Mouse (Mus musculus): ENCODE data around the gene Psmb4. TPM values are rescaled to one million over a fixed set of nuclear protein-coding genes. Genes with fewer than 3 reads are reported as not detected.
"Not testable (repeated sequence)": the region's sequence is repeated elsewhere in the genome, so short reads cannot be mapped to it uniquely, and the experiment has no call there.

Gene Psmb4
- polyA plus RNA-seq, 1 experiment from 2014 or later = 138 TPM

DNA sequence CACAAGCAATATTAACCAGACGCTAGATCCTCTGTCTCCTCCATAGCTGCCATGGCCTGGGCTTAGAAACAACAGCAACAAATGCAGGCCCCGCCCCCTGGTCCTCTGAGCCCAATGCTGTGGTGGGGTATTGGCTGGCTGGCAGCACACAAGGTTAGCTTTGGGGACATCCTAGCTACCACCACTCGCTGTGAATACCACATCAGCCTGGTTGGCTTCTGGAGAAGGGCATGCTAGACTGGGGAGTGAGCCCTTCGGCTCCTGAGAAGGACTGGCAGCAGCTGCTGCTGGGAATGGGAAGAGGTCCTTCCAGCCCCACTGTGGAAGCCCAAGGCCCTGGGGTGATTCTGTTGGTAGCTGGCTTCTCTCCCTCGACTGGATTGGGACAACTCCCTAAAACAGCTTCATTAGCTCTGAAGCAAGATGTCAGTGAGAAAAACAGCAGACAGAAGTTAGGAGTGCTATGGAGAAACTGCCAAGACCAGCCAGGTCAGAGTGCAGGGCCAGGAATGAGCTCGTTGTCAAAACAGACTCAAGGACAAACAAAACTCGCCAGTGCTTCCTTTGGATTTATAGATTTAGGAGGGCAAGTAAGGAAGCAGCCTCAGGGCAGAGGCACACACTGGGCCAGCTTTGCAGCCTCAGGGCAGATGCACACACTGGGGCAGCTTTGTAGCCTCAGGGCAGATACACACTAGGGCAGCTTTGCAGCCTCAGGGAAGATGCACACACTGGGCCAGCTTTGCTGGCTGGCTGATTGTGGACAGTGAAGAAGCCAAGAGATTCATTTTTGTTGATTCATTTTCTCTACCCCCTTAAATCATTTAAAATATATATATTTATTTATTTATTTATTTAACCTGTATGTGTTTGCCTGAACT lies 43.9 kb upstream of the Psmb4 start:
- not testable (repeated sequence) for H3K36me3 ChIP-seq (ENCODE audit: control insufficient read depth, insufficient read depth); H3K4me3 ChIP-seq (ENCODE audit: low read depth, low read length); H3K9me3 ChIP-seq (replicated peaks; ENCODE audit: control insufficient read depth, low read length); H3K4me2 ChIP-seq (ENCODE audit: low read depth, low read length); H3K27me3 ChIP-seq (ENCODE audit: control insufficient read depth, insufficient read depth, low read depth, low read length); ATAC-seq (ENCODE audit: low read depth); H3K9ac ChIP-seq (ENCODE audit: low read depth, low read length)
- Histone ChIP-seq H3K27ac (ENCODE audit: low read length) (peak overlapping the region; percentile 44; the same call in 1 of the 2 replicates), H3K4me1 (ENCODE audit: control insufficient read depth, low read depth, low read length) (peaks cover 41% of the 10 kb centered on the region)
- 63% methylated on average over 7 of the region's 7 CpGs for WGBS (ENCODE audit: insufficient replicate concordance)

DNA sequence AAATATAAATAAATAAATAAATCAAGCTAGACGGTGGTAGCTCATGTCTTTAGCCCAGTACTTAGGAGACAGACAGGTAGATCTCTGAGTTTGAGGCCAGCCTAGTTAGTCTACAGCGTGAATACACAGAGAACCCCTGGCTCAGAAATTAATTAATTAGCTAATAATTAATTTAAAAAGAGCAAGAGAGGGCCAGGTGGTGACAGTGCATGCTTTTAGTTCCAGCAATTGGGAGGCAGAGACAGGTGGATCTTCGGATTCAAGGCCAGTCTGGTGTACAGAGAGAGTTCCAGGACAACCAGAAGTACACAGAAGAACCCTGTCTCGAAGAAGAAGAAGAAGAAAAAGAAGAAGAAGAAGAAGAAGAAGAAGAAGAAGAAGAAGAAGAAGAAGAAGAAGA lies 42.2 kb upstream of the Psmb4 start:
- WGBS (ENCODE audit: insufficient replicate concordance) = 72% methylated on average over 4 of the region's 4 CpGs
- not testable (repeated sequence) for ATAC-seq (ENCODE audit: low read depth)
- peaks cover 40% of the 10 kb centered on the region for H3K4me1 ChIP-seq (ENCODE audit: control insufficient read depth, low read depth, low read length)

DNA sequence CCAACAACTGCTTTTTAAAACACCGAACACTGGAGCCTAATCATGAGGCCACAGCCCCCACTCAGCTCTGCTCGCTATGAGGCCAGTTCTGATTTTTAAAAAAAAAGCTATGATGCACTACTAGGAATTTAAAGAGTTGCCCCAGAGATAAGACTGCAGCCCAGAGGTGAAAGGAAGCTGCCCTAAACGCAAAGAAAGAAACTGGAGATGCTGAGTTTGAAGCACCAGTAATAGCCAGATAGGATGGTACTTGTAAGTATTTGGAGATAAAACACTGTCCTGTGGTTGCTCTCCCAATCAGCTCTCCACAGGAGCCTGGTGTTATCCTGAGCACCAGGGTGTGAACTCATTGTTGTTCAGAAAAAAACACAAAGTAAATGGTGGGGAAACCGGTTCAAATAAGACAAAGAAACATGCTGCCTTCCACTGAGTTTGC lies 39.6 kb upstream of the Psmb4 start:
- H3K4me2 ChIP-seq (ENCODE audit: low read depth, low read length); H3K9ac ChIP-seq (ENCODE audit: low read depth, low read length); H3K27me3 ChIP-seq (ENCODE audit: control insufficient read depth, insufficient read depth, low read depth, low read length); H3K9me3 ChIP-seq (replicated peaks; ENCODE audit: control insufficient read depth, low read length); H3K36me3 ChIP-seq (ENCODE audit: control insufficient read depth, insufficient read depth); H3K4me3 ChIP-seq (ENCODE audit: low read depth, low read length): not testable (repeated sequence)
- 16% methylated on average over 4 of the region's 4 CpGs for WGBS (ENCODE audit: insufficient replicate concordance)
- Histone ChIP-seq H3K4me1 (ENCODE audit: control insufficient read depth, low read depth, low read length) (peaks cover 26% of the 10 kb centered on the region), H3K27ac (ENCODE audit: low read length) (peak overlapping the region; percentile 60)
- ATAC-seq (ENCODE audit: low read depth) = peak; percentile 92

More for the DNA sequence above, 42.2 kb upstream of the Psmb4 start:
- H3K27me3 ChIP-seq (ENCODE audit: control insufficient read depth, insufficient read depth, low read depth, low read length); H3K9me3 ChIP-seq (replicated peaks; ENCODE audit: control insufficient read depth, low read length); H3K27ac ChIP-seq (ENCODE audit: low read length); H3K4me2 ChIP-seq (ENCODE audit: low read depth, low read length); H3K4me3 ChIP-seq (ENCODE audit: low read depth, low read length); H3K36me3 ChIP-seq (ENCODE audit: control insufficient read depth, insufficient read depth); H3K9ac ChIP-seq (ENCODE audit: low read depth, low read length): not testable (repeated sequence)

DNA sequence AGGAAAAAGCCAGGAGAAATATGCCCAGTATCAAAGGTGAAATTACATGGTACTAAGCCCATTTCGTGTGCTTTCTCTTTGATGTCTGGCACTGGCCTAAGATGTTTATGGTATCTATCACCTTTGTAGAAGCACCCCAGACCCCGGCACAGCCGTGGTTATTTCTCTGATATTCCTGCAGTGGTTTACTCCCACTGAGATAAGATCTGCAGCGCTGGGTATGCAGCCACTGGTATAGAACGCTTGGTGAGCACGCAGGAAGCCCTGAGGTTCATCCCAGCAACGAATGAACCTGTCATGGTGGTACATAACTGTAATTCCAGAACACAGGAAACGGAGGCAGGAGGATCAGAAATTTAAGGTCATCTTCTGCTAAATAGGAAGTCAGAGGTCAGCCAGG lies 37.9 kb upstream of the Psmb4 start:
- no peak overlapping the region for H3K4me3 ChIP-seq (ENCODE audit: low read depth, low read length)
- no peak for ATAC-seq (ENCODE audit: low read depth)
- no peak overlapping the region for H3K9ac ChIP-seq (ENCODE audit: low read depth, low read length)
- no peak overlapping the region for H3K4me2 ChIP-seq (ENCODE audit: low read depth, low read length)
- H3K9me3 ChIP-seq (replicated peaks; ENCODE audit: control insufficient read depth, low read length) = no peaks in the 10 kb centered on the region
- H3K27ac ChIP-seq (ENCODE audit: low read length) = no peak overlapping the region
- H3K4me1 ChIP-seq (ENCODE audit: control insufficient read depth, low read depth, low read length) = peaks cover 22% of the 10 kb centered on the region
- WGBS (ENCODE audit: insufficient replicate concordance) = 22% methylated on average over 8 of the region's 8 CpGs
- no peaks in the 10 kb centered on the region for H3K36me3 ChIP-seq (ENCODE audit: control insufficient read depth, insufficient read depth)
- no peaks in the 10 kb centered on the region for H3K27me3 ChIP-seq (ENCODE audit: control insufficient read depth, insufficient read depth, low read depth, low read length)

- 54% methylated on average over 3 of the region's 3 CpGs for WGBS (ENCODE audit: insufficient replicate concordance)
- Histone ChIP-seq H3K4me2 (ENCODE audit: low read depth, low read length) (no peak overlapping the region), H3K27ac (ENCODE audit: low read length) (no peak overlapping the region), H3K36me3 (ENCODE audit: control insufficient read depth, insufficient read depth) (no peaks in the 10 kb centered on the region), H3K4me1 (ENCODE audit: control insufficient read depth, low read depth, low read length) (peaks cover 39% of the 10 kb centered on the region), H3K9me3 (replicated peaks; ENCODE audit: control insufficient read depth, low read length) (no peaks in the 10 kb centered on the region), H3K27me3 (ENCODE audit: control insufficient read depth, insufficient read depth, low read depth, low read length) (no peaks in the 10 kb centered on the region), H3K4me3 (ENCODE audit: low read depth, low read length) (no peak overlapping the region), H3K9ac (ENCODE audit: low read depth, low read length) (no peak overlapping the region)
- no peak for ATAC-seq (ENCODE audit: low read depth)
These were observed 35.6 kb upstream of the Psmb4 start for GRCm38 (mm10) chr3:94922333-94922732.

DNA sequence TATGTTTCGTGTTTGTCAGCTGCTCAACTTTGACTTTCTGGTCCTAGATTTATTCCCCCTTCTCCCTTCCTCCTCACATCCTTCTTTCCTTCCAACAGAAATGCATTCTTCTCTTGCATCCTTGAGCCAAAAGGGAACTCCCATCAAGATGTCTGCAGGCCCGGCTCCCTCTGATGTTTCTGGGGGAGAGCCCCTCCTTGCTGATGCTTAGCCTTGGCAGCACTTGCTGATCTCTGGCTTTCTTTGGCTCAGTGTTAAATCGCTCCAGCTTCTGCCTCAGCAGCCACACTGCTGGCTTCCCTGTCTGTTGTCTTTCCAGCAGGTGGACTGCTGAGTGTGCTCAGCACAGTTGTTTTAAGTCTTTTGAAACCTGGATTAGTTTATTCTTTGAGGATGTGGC lies 34.3 kb upstream of the Psmb4 start:
- no peak overlapping the region for H3K9ac ChIP-seq (ENCODE audit: low read depth, low read length)
- WGBS (ENCODE audit: insufficient replicate concordance) = 45% methylated on average over 3 of the region's 3 CpGs

DNA sequence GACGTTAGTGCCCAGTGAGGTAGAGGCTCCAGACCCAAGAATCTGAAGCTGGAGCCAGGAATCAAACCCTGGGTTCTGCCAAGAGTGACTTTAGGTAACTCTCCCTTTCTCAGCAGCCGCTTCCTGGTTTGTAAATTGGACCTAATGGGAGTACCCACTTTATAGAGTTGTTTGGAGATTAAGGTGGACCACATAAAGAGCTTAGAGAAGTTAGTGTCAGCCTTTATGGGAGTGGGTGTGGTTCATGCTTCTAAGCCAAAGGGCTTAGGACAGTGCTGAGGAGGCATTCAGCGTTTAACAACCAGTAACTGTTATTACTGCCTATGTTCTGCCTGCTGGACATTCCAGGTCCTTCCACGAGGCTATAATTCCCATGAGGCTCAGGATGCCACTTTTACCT lies 32.1 kb upstream of the Psmb4 start:
- no peak overlapping the region for H3K4me2 ChIP-seq (ENCODE audit: low read depth, low read length)
- 0 out of 2 replicates have a peak overlapping the region, but pooled peaks have one; percentile 15 for H3K27ac ChIP-seq (ENCODE audit: low read length)
- H3K27me3 ChIP-seq (ENCODE audit: control insufficient read depth, insufficient read depth, low read depth, low read length) = no peaks in the 10 kb centered on the region
- no peaks in the 10 kb centered on the region for H3K36me3 ChIP-seq (ENCODE audit: control insufficient read depth, insufficient read depth)
- H3K9me3 ChIP-seq (replicated peaks; ENCODE audit: control insufficient read depth, low read length) = no peaks in the 10 kb centered on the region
- 69% methylated on average over 4 of the region's 4 CpGs for WGBS (ENCODE audit: insufficient replicate concordance)
- no peak for ATAC-seq (ENCODE audit: low read depth)
- no peak overlapping the region for H3K9ac ChIP-seq (ENCODE audit: low read depth, low read length)
- H3K4me1 ChIP-seq (ENCODE audit: control insufficient read depth, low read depth, low read length) = peaks cover 20% of the 10 kb centered on the region
- H3K4me3 ChIP-seq (ENCODE audit: low read depth, low read length) = no peak overlapping the region

More for the DNA sequence above, 34.3 kb upstream of the Psmb4 start:
- Histone ChIP-seq H3K27me3 (ENCODE audit: control insufficient read depth, insufficient read depth, low read depth, low read length) (no peaks in the 10 kb centered on the region), H3K4me3 (ENCODE audit: low read depth, low read length) (no peak overlapping the region), H3K36me3 (ENCODE audit: control insufficient read depth, insufficient read depth) (no peaks in the 10 kb centered on the region), H3K27ac (ENCODE audit: low read length) (no peak overlapping the region), H3K9me3 (replicated peaks; ENCODE audit: control insufficient read depth, low read length) (no peaks in the 10 kb centered on the region), H3K4me2 (ENCODE audit: low read depth, low read length) (no peak overlapping the region), H3K4me1 (ENCODE audit: control insufficient read depth, low read depth, low read length) (peaks cover 33% of the 10 kb centered on the region)
- no peak for ATAC-seq (ENCODE audit: low read depth)

GRCm38 (mm10) chr3:94917816-94918361 lies 31.1 kb upstream of the Psmb4 start:
- H3K4me1 ChIP-seq (ENCODE audit: control insufficient read depth, low read depth, low read length) = peaks cover 17% of the 10 kb centered on the region
- WGBS (ENCODE audit: insufficient replicate concordance) = 55% methylated on average over 14 of the region's 14 CpGs
- H3K9ac ChIP-seq (ENCODE audit: low read depth, low read length) = no peak overlapping the region
- no peaks in the 10 kb centered on the region for H3K9me3 ChIP-seq (replicated peaks; ENCODE audit: control insufficient read depth, low read length)
- no peaks in the 10 kb centered on the region for H3K36me3 ChIP-seq (ENCODE audit: control insufficient read depth, insufficient read depth)
- H3K4me2 ChIP-seq (ENCODE audit: low read depth, low read length) = no peak overlapping the region
- ATAC-seq (ENCODE audit: low read depth) = peak; percentile 84
- no peak overlapping the region for H3K4me3 ChIP-seq (ENCODE audit: low read depth, low read length)
- no peaks in the 10 kb centered on the region for H3K27me3 ChIP-seq (ENCODE audit: control insufficient read depth, insufficient read depth, low read depth, low read length)
- no peak overlapping the region; the same call in 1 of the 2 replicates for H3K27ac ChIP-seq (ENCODE audit: low read length)
